Mouse (Mus musculus): Measurements from ENCODE around the gene Rnf181. TPM values are rescaled to one million over a fixed set of nuclear protein-coding genes. Genes with fewer than 3 reads are reported as not detected.

Rnf181 gene
- polyA plus RNA-seq, 1 experiment: 192 TPM

GRCm38 (mm10) chr6:72379377-72380130 is 12.8 kb upstream of the Rnf181 start:
- Histone ChIP-seq H3K4me3 (ENCODE audit: insufficient read depth, low read depth, low read length) (peak overlapping the region; percentile 73), H3K4me1 (ENCODE audit: control insufficient read depth, insufficient read depth, low read length) (peaks cover 6% of the 10 kb centered on the region; the same call in 1 of the 2 replicates), H3K27ac (ENCODE audit: insufficient read depth, low read depth, low read length) (peak overlapping the region; percentile 82), H3K36me3 (ENCODE audit: control insufficient read depth, insufficient read depth, low read length) (no peaks in the 10 kb centered on the region), H3K27me3 (replicated peaks; ENCODE audit: control insufficient read depth, insufficient read depth, low read length) (no peaks in the 10 kb centered on the region)
- DNase-seq: peak; percentile 69
- 36% methylated on average over 7 of the region's 7 CpGs for WGBS
- TF ChIP-seq CTCF (conservative IDR thresholded peaks at IDR 0.05; ENCODE audit: insufficient read depth, insufficient read length, low read depth, low read length): no peak

- Histone ChIP-seq H3K36me3 (ENCODE audit: control insufficient read depth, insufficient read depth, low read length) (no peaks in the 10 kb centered on the region), H3K27ac (ENCODE audit: insufficient read depth, low read depth, low read length) (peak overlapping the region; percentile 82; the same call in 1 of the 2 replicates), H3K27me3 (replicated peaks; ENCODE audit: control insufficient read depth, insufficient read depth, low read length) (no peaks in the 10 kb centered on the region), H3K4me3 (ENCODE audit: insufficient read depth, low read depth, low read length) (0 out of 2 replicates have a peak overlapping the region, but pooled peaks have one; percentile 2), H3K4me1 (ENCODE audit: control insufficient read depth, insufficient read depth, low read length) (peaks cover 6% of the 10 kb centered on the region; the same call in 1 of the 2 replicates)
- TF ChIP-seq POLR2A (IDR thresholded peaks at IDR 0.05; ENCODE audit: low read depth, low read length): no peak
- no peak for TF ChIP-seq CTCF (conservative IDR thresholded peaks at IDR 0.05; ENCODE audit: insufficient read depth, insufficient read length, low read depth, low read length)
- DNase-seq: no peak
- WGBS: 81% methylated on average over 8 of the region's 8 CpGs
Measured at GRCm38 (mm10) chr6:72378510-72379234, 11.9 kb upstream of the Rnf181 start.

- no peaks in the 10 kb centered on the region for H3K27me3 ChIP-seq (replicated peaks; ENCODE audit: control insufficient read depth, insufficient read depth, low read length)
- H3K4me3 ChIP-seq (ENCODE audit: insufficient read depth, low read depth, low read length): no peak overlapping the region
- no peaks in the 10 kb centered on the region for H3K36me3 ChIP-seq (ENCODE audit: control insufficient read depth, insufficient read depth, low read length)
- no peak for DNase-seq
- TF ChIP-seq CTCF (conservative IDR thresholded peaks at IDR 0.05; ENCODE audit: insufficient read depth, insufficient read length, low read depth, low read length) (no peak), POLR2A (IDR thresholded peaks at IDR 0.05; ENCODE audit: low read depth, low read length) (no peak)
- peaks cover 9% of the 10 kb centered on the region for H3K4me1 ChIP-seq (ENCODE audit: control insufficient read depth, insufficient read depth, low read length)
- WGBS: 70% methylated on average over 15 of the region's 15 CpGs
- H3K27ac ChIP-seq (ENCODE audit: insufficient read depth, low read depth, low read length): no peak overlapping the region
Measured at GRCm38 (mm10) chr6:72374820-72375563, 8.2 kb upstream of the Rnf181 start.

- no peak overlapping the region for H3K27ac ChIP-seq (ENCODE audit: insufficient read depth, low read depth, low read length)
- peaks cover 9% of the 10 kb centered on the region for H3K4me1 ChIP-seq (ENCODE audit: control insufficient read depth, insufficient read depth, low read length)
- TF ChIP-seq POLR2A (IDR thresholded peaks at IDR 0.05; ENCODE audit: low read depth, low read length): no peak
- no peak for TF ChIP-seq CTCF (conservative IDR thresholded peaks at IDR 0.05; ENCODE audit: insufficient read depth, insufficient read length, low read depth, low read length)
- H3K36me3 ChIP-seq (ENCODE audit: control insufficient read depth, insufficient read depth, low read length): no peaks in the 10 kb centered on the region
- H3K27me3 ChIP-seq (replicated peaks; ENCODE audit: control insufficient read depth, insufficient read depth, low read length): no peaks in the 10 kb centered on the region
- DNase-seq: no peak
- WGBS: 65% methylated on average over 7 of the region's 7 CpGs
- no peak overlapping the region for H3K4me3 ChIP-seq (ENCODE audit: insufficient read depth, low read depth, low read length)
Measured at GRCm38 (mm10) chr6:72374206-72374605, 7.5 kb upstream of the Rnf181 start.

- Histone ChIP-seq H3K27ac (ENCODE audit: insufficient read depth, low read depth, low read length) (no peak overlapping the region; the same call in 1 of the 2 replicates), H3K27me3 (replicated peaks; ENCODE audit: control insufficient read depth, insufficient read depth, low read length) (no peaks in the 10 kb centered on the region), H3K4me3 (ENCODE audit: insufficient read depth, low read depth, low read length) (no peak overlapping the region), H3K36me3 (ENCODE audit: control insufficient read depth, insufficient read depth, low read length) (no peaks in the 10 kb centered on the region), H3K4me1 (ENCODE audit: control insufficient read depth, insufficient read depth, low read length) (peaks cover 9% of the 10 kb centered on the region)
- DNase-seq: peak; percentile 73
- 34% methylated on average over 4 of the region's 4 CpGs for WGBS
- TF ChIP-seq POLR2A (IDR thresholded peaks at IDR 0.05; ENCODE audit: low read depth, low read length) (no peak), CTCF (conservative IDR thresholded peaks at IDR 0.05; ENCODE audit: insufficient read depth, insufficient read length, low read depth, low read length) (no peak)
Measured at GRCm38 (mm10) chr6:72373184-72373583, 6.4 kb upstream of the Rnf181 start.

- no peak for DNase-seq
- H3K4me3 ChIP-seq (ENCODE audit: insufficient read depth, low read depth, low read length): no peak overlapping the region
- peak overlapping the region; percentile 64 for H3K27ac ChIP-seq (ENCODE audit: insufficient read depth, low read depth, low read length)
- WGBS: 43% methylated on average over 1 of the region's 1 CpGs
- no peaks in the 10 kb centered on the region for H3K27me3 ChIP-seq (replicated peaks; ENCODE audit: control insufficient read depth, insufficient read depth, low read length)
- no peak for TF ChIP-seq CTCF (conservative IDR thresholded peaks at IDR 0.05; ENCODE audit: insufficient read depth, insufficient read length, low read depth, low read length)
- TF ChIP-seq POLR2A (IDR thresholded peaks at IDR 0.05; ENCODE audit: low read depth, low read length): no peak
- no peaks in the 10 kb centered on the region for H3K36me3 ChIP-seq (ENCODE audit: control insufficient read depth, insufficient read depth, low read length)
- H3K4me1 ChIP-seq (ENCODE audit: control insufficient read depth, insufficient read depth, low read length): peaks cover 9% of the 10 kb centered on the region
Measured at GRCm38 (mm10) chr6:72371571-72371970, 4.8 kb upstream of the Rnf181 start.

All from kidney, adult 2 months (tissue).